Mouse (Mus musculus): ENCODE results near the gene Med20. TPM values are rescaled to one million over a fixed set of nuclear protein-coding genes. Genes with fewer than 3 reads are reported as not detected.
A peak's percentile ranks its signal among the peaks of the same experiment; 100 is the strongest.

Med20 gene
- polyA plus RNA-seq (2017; shearing (Covaris generic)): 10 to 100 TPM; 36.0 to 37.0 TPM

DNA sequence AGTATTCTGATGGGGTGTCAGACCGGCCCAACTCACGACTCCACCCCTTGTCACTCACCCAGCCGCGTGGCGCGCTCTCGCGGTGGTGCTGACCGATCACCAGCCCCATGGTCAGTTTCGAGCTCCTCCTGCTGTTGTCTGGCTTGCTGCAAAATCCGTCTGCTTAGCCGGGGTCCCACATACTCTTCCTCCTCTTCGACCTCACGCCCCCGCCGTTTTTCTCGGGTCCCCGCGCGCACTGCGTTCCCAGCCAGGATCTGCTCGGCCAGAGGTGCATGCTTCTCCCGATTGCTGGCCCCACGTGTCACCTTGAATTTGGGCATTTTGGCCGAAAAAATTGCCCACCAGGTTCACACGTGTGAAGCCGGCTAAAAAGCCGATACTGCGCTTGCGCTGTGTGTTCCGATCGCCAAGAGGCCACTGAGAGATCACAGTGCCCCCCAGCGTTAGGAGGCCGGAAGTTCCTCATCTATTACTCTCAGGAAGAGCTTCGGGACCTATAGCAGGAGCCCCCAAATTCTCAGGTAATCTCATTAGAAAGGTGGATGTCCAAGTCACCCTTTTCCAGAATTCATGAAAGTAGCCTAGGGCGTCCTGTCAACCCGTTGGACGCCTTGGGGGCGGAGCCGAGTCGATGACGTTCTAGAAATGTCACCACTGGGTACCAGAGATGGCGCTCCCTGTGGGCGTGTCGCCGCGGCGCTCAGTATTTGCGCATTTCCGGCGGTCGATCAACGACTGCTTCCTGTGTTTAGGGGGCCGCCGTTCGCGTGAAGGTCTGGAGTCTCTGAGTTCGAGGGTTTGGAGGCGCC, at the start of gene Med20, which contains the start of the genes Bysl and Gm20517:
TSS of gene Med20 (plus strand) at position 734 of the 812 bp plus-strand sequence.
TSS of gene Bysl (minus strand) at position 644 of the 812 bp plus-strand sequence.
TSS of gene Gm20517 (plus strand) at position 741 of the 812 bp plus-strand sequence.
- peak; percentile 97 for ATAC-seq

DNA sequence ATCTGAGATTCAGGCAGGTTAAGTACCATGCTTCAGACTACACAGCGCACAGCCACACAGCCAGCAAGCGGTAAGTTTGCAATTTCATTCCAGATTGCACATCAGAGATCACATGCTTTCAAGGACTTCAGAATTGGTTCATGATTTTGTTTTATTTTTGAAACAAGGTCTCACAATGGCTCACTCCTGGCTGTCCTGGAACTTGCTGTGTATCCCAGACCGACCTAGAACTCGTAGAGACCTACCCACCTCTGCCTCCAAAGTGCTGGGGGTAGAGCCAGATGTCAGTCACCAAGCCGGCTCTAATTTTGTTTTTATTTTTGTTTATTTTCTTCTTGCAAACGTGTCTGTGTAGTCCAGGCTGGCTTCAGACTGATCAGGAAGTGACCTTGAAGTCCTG, 48.5 kb upstream of the Med20 start:
- no peak for ATAC-seq

DNA sequence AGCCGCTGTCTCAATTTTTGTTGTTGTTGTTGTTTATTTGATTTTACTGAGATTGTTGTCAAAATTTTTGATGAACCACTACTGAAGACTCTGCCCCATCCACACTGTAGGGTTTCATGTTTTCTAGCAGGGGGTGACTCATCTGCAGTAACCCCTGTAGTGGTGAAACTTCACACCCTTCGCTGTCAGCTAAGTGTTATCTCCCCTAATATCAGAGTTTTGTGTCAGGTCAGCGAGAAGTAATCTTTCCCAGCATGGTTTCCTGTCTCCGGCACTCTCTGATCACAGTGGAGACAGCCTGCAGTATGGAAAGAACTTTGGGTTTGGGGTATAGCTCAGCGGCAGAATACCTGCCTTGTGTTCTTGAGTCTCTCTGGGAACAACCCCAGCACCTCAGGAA, 46.8 kb upstream of the Med20 start:
- peak; percentile 51 for ATAC-seq

DNA sequence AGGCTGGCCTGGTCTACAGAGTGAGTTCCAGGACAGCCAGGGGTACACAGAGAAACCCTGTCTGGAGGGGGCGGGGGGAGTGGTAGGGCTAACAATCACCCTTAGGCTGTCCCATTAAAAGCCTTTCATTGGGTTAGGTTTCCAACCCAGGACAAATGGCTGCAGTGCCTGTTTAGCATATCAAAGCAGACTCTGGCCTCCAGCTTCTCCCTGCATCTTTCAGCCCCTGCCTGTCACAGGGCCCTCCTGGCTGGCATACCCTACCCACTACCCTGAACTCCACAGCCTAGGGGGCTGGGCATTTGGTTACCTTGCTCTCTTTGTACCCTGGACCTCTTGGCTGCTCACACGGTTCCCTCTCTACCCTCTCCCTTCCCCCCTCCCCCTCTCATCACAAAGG, 45.2 kb upstream of the Med20 start:
- no peak for ATAC-seq

DNA sequence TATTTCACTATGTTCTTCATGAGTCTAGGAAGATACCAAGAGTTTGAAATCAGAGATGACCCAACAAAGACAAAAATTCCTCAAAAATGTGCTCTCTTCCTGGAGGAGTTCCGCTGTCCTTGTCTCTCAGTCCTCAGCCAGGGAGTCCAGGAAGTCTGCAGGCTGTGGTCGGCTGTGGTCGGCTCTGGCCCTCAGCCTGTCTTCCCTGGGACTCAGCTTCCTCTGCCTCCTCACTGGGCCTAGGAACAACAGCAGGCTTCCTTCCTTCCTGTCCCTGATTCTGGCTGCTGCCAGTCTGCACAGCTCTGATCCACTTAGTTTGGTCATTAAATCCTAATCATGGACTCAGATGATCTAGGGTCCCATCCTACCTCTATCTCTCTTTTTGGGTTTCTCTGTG, 44.1 kb upstream of the Med20 start:
- ATAC-seq: no peak

DNA sequence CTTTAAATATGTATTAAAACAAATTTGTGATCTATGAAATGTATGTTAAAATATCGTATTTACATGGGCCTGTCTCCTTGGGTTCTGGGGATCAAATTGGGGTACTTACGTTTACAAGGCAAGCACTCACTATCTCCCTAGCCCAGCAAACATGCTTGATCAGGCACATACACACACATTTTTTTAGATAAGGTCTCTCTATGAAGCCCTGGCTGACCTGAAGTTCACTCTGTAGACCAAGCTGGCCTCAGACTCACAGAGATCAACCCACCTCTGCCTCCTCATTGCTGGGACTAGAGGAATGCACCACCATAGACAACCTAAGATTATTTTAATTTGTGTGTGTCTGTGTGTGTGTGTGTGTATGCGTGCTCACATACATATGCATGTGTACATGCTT, 43.0 kb upstream of the Med20 start:
- no peak for ATAC-seq

DNA sequence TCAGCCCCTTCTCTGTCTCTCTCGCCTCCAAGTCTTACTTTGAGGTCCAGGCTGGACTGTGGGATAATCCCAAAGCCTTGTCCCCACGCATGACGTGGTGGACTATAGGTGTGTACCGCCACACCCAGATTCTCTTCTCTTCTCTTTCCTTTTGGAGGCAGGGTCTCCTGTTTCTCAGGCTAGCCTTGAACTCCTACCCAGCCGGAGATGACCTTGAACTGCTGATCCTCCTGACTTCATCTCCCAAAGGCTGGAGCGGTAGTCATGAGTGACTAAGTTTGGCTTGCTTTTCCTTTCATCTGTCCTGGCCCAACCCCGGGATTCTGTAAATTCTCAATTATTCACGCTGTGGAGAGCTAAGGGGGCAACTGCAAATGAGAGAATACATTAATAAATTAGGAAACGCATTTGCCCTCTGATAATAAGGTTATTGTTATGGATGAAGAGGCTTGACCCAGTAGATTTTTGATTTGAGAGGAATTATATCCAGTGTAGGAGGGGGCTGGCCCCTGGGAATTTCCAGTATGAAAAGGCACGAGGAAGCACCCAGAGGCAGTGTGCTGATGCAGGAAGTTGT, 42.3 kb upstream of the Med20 start:
- no peak for ATAC-seq

DNA sequence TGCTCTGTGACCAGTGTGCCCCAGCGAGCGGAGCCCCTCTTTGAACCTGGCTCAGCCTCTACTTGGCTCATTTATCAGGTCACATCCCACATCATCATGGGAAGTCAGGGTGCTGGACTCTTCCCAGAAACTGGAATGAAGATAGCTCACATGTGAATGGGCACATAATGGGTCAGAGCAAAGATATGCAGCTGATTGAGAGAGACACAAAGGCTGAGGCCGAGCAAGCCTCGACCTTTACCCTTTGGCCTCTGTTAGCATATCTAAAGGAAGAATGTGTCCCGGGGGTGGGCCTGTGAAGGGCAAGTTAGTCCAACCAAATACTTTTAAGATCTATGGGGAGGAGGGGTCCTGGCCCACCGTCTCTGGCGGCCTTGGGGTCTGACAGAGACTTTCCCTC, 39.8 kb upstream of the Med20 start:
- ATAC-seq: no peak

DNA sequence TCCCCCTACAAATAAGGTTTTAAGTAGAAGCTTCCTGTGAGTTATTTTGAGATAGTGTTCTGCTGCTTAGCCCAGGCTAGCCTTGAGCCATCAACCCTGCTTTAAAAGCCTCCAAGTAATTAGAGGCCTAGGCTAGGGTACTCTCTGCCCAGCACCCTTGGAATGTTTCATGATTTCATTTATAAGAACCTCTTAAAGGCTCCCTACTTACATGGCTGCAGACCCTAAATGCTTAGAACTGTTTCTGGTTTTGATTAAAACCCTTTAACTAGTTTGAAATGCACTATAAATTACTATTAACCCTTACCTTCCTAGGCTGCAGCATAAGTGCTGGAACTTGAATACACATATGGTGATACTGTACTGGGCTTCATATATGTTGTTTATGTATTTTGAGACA, 38.9 kb upstream of the Med20 start:
- no peak for ATAC-seq

DNA sequence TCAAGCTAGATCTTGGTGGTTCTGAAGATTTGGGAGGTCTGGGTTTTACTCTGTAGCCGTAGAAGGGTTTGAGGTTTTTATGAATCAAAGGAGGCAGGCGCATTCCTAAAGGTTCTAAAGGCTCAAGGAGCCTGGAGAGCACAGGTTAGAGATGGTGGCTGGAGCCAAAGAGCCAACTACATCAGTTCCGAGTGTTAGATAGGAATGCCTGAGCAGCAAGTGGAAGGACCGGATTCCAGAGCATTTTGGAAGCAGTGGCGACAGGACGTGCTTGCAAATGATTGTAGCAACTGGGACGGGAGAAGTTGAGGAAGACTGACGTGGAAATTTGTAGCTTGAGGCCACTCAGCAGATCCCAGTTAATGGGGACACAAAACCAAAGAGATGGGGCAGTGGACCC, 37.4 kb upstream of the Med20 start:
- no peak for ATAC-seq

DNA sequence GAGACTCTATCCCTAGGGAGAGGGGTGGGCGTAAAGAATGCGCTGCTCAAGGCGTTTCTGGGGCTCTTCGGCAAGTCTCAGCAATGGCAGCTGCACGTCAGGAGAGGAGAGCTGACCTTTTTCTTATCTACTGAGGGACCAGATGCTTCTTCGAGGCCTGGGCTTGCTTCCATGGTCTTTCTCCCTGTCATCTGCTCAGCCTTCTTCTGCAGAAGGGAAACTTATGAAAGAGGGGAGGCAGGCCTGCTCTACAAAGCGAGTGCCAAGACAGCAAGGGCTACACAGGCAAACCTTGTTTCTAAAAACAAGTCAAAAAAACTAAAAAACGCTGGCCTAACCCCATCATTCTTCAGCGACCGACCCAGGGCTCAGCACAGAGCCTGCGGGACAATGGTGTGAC, 36.6 kb upstream of the Med20 start:
- ATAC-seq: no peak

DNA sequence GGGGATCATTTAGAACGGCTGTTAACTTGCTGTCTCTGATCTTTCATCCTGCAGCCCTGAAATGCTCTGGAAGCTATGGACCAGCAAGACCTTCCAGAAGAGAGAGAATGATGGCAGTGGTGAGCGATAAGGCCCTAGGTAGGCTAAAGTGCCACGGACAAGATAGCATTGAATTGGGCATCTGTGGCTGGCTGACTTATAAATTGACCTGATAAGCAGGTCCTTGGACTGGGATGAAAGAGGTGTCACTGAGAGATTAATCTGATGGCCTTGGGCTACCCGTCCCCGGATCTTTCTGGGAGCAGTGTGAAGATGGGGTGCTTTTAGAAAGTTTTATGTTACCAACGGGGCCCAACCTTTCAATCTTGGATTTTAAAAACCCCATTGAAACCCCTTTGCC, 32.7 kb upstream of the Med20 start:
- ATAC-seq: no peak

DNA sequence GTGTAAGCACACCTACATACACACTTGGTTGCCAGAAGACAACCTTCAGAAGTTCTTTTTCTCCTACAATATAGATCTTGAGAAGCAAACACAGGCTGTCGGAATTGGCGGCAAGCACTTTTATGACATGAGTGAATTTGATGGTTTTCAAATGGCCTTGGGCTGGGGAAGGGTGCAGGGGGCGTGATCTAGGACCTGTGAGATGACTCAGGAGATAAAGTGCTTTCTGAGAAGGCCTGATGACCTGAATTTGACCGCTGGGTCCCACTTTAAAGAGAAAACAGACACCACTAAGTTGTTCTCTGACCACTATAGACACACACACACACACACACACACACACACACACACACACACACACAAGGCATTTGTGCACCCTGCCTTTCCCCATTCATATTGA, 30.4 kb upstream of the Med20 start:
- no peak for ATAC-seq

DNA sequence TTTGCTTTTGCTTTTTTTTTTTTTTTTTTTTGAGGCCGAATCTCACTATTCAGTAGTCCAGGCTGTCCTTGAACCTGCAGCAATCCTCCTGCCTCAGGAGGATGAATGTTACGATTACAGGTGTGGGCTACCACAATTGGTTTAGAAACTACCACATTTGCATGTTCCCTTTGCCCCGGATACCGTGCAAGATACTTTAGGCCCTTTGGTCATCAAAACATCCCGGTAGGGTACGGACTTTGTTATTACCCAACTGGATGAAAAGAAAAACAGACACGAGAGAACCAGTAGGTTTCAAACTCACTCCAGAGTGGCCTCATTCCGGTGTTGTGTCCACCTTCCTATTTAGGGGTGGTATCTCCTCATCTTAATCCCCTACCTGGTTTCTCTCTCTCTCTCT, 22.9 kb upstream of the Med20 start:
- no peak for ATAC-seq

DNA sequence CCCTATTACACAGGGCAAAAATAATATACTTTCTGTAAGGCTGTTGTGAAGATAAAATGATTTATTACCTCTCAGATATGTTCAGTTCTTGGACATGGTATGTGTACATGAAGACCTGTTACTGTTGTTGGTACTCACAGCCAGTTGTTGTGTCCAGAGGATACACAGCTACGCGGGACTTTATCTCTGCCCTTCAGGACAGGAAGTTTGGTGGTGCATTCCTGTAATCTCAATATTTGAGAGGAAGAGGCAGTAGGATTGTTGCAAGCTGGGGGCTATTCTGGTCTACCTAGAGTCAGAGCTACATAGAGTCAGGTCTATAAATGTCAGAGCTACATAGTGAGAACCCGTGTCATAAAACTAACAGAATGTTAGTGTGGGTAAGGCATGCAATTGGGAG, 20.3 kb upstream of the Med20 start:
- ATAC-seq: no peak

DNA sequence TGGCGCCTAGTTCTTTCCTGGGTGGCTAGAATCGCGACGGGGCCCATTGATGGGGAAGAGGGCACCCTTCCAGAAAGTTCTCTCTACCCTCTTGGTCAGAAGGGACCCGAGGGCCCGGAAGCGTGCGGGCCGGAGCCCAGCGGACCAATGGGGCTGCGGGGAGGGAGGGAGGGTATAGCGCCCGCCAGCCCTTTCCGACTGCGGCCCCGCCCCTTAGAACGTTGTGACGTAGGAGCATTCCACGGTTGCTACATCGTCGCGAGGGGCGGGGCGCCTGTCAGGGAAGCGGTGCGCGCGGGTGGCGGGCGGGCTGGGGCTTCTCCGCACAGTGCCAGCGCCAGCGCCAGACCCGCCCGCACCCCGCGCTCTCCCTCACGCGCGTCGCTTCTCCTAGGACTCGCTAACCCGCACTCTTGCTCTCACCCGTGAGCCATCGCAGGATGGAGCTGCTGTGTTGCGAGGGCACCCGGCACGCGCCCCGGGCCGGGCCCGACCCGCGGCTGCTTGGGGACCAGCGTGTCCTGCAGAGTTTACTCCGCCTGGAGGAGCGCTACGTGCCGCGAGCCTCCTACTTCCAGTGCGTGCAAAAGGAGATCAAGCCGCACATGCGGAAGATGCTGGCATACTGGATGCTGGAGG, 18.0 kb upstream of the Med20 start:
- peak; percentile 80 for ATAC-seq

DNA sequence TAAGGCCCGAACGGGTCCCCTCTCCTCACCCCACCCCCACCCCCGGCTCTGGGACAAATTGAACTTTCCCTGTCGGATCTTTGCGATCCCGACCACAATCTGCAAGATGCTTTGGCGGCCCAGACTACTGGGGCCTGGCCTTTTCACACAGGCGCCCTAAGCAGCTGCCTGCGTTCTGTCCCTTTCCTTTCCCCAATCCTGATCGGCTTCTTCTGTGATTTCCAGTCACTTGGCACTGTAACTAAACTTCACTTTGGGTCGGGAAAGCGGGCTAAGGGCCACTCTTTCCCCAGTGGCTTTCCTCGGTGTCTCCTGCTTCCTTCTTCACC, 17.6 kb upstream of the Med20 start:
- no peak for ATAC-seq

DNA sequence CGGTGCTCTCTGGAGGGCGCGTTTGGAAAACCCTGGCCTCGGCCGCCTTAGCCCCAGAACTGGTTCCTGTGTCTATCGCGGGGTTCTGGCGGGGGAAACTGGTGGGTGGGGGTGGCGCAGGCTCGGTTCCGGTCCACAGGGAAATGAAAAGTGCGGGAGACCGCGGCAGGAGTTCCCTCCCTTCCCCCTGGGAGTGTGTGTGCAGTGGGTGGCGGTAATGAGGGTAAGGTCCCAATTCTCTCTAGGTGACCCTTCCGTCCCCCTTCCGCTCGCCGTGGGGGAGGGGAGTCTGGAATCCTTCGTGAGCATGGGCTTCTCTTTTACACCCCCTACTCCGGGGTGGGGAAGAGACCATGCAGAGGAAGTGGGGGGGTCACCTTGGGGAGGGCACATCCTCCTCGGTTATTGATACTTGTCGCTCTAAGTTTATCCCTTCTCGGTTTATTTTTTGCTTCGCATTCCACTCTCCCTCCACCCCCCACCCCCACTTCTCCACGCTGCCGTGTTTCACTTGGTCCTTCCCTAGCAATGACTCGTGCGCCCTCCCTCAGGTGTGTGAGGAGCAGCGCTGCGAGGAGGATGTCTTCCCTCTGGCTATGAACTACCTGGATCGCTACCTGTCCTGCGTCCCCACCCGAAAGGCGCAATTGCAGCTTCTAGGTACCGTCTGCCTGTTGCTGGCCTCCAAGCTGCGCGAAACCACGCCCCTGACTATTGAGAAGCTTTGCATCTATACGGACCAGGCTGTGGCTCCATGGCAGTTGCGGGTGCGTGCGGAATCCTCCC, 17.0 kb upstream of the Med20 start:
- ATAC-seq: peak; percentile 11

DNA sequence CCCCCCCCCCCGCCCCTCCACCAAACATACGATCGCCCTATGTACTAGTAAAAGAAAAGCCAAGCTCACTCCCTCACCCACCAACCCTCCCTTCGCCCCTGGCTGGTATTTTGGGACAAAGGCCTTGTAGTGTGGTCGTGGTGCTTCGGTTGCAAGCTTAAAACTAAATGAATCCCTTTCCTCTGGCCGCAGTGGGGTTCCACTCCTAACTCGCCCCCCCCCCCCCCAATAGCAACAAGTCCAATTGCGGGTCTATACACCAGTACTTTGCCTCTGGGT, 16.5 kb upstream of the Med20 start:
- ATAC-seq: no peak

DNA sequence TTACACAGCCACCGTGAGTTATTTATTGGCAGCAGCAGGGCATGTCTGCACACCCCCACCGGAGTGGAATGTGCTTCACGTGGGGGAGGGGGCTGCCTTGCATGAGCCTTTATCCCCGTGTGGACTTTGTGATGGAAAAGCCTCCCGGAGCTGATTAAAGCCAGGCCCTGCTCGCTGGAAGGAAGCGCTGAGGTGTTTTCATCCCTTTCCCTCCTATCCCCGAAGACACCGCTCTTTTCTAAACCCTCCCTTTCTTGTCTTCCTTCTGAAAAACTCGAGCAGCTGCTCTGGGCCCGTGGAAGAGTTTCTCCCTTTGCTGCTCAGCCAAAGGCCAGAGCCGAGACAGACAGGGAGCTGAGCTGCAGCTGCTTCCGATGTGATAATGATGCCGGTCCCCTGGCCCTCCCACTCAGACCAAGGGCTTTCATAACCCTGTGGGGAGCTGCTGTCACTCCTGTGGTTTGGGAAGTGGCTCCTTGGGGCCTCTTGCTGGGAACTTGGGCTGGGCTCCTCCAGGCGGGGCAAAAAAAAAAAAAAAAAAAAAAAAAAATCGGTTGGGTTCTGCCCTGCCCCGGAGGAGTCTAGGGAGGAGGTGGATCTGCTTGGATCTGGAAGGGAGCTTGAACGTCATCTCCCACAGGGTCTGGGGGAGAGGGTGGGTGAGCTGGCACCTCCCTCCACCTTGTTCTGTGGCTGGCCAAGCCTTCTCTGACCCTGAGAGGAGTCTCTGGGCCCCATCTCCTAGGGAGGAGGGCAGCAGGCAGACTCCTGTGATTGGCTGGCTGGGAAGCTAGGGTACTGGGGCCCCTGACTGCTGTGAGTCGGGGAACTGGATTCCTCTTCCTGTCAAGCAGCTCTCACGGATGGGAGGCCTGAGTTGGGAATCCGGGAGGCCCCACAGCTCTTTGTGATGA, 15.9 kb upstream of the Med20 start:
- no peak for ATAC-seq

DNA sequence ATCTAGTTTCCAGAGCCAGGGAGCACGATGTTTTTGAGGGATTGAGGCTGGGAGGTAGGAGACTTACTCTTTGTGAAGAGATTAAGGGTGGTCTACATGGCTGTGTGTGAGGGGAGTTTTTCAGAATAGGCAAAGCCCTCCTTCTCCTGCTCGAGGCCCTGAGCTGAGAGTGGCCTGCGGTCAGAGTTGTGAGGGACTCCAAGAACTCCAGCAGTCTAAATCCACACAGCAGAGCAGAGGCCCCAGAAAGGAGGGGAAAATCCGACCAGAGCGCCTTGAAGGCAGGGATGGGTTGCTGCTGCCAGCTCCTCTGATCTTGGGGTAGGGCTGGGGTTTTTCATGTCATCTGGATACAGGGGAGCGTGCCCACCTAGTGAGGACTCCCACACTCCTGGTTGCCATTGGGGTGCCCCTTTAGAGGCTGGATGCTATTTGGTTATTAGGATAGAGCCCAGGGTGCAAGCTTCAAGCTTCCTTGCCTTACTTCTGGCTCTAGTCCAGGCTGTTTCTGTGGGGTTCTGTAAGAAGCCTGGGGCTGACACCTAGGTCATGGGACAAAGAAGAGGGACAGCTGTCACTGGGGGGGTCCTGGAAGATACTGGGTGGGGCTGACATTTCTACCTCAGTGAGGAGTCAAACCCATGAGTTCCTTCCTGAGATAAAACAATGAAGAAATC, 15.1 kb upstream of the Med20 start:
- no peak for ATAC-seq

DNA sequence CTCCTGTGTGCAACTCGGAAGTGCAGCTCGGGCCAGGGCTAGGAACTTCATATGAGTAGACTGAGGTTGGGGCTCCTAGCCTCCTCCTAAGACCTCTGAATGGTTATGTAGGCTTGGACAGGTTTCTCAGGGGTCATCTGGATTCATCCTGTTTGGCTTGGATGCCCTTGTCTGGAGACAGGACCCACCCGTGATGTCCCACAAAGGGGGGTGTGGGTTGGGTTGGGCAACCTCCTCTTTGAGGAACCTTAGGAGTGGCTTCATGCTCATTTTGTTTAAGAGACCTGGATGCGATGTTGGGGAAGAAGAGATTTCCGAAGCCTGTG, 14.6 kb upstream of the Med20 start:
- ATAC-seq: no peak

All from CD4-positive, CD25-positive, alpha-beta regulatory T cell, adult 4 months (primary cell).